Mouse (Mus musculus): Measurements from ENCODE around the gene Eif6.
A peak's percentile ranks its signal among the peaks of the same experiment; 100 is the strongest.
"Not testable (repeated sequence)": the region's sequence is repeated elsewhere in the genome, so short reads cannot be mapped to it uniquely, and the experiment has no call there.

Gene Eif6

DNA sequence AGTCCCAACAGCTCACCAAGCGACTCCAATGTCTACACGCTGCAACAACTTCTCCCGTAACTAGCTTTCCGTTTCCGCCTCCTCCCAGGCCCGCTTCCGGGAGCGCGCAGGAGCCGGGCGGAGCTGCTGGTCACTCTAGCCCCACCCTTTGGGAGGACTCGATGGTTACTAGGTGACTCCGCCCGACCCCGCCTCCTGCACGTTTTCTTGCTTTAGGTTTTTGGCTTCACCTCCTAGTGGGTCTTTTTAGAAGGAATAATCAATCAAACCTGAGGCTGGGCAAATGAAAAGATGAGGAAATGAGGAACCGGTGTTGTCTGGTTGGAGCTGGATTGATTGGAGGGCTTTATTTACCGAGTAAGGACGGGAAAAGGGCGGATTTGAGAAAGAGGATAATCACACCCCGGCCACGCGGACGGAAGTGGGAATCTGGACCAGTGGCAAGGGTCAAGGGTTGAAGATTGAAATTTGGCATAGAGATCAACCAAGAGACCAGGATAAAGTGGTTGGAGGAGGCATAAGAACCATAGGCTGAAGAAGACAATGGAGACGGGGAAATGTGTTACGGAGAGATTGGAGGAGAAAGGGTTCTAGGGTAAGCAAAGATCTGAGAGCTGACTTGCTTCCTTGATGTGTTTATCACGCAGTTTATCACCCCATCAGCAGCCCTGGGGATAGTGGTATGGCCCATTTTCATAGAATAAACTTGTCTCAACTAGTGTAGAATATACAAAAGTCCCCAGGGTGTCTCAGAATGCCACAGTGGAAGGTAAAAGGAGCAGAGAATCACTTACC is at the start of gene Eif6:
Gene Eif6, minus strand, starts transcription at position 296 of the 795 bp plus-strand sequence.
- peak; percentile 78 to 80 for DNase-seq (ENCODE audit: low spot score in 2 of 2)

DNA sequence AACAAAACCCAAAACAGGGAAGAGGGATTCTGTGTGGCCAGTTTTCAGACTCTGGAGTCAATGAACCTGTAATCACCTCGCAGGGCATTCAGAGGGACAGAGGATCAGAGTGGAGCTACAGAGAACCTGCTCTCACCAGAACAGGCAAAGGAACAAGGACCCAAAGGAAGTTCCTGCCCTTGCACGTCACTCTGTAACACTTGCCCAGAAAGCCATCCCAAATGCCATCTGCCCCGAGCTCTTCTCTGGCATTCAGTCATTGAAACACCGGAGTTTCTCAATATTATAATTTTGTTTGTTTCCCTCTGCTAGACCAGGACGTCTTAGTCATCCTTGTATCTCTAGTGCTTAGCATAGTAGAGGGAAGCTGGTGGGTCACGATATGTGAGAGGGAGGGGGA is 46.9 kb upstream of the Eif6 start:
- DNase-seq (ENCODE audit: low spot score in 2 of 2) = no peak

DNA sequence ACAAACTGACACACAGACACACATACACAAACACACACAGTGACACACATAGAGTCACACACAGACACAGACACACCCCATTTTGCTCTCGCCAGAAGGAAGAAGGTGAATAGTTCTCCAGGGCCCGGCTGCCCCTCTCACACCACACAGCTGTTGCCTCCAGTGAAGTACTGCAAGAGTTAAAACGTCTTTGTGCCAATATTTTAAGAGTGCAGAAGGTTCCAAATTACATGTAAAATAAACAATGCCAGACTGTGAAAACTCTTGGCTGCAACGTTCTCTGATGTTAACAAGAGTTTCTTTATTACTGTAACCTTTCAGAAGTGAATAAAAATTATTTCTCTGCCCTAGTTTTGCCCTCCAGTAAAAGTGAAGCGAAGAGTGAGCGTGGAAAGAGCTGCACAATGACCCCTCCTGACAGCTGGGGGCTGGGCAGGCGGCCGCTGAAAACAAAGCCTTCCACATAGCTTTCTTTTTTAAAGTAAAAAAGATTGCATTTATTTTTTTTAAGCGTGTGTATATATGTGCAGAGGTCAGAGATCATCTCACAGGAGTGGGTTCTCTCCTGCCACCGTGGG is 46.3 kb upstream of the Eif6 start:
- no peak for DNase-seq (ENCODE audit: low spot score in 2 of 2)

- no peak for DNase-seq (ENCODE audit: low spot score in 2 of 2)
These were observed 45.8 kb upstream of the Eif6 start for GRCm38 (mm10) chr2:155872486-155872885.

DNA sequence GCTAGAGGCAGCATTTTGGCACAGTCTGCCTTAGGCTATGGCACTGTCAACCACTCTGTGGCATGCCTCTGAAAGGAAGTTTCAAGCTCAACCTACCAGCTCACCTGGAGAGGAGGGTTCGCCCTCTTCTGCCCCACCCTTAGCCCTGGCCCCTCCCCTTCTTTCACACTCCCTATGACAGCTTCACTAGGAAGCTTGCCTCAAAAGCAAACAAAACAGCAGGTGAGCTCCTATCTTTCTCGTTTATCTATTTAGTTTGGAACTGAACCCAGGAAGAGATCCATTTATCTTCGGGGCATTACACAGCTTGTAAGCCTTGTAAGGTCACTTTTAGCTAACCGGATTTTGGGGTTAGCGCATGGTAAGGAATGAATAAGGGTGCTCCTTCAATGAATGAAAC is 43.0 kb upstream of the Eif6 start:
- no peak for DNase-seq (ENCODE audit: low spot score in 2 of 2)

GRCm38 (mm10) chr2:155868320-155868719 is 41.6 kb upstream of the Eif6 start:
- DNase-seq (ENCODE audit: low spot score in 2 of 2) = no peak

DNA sequence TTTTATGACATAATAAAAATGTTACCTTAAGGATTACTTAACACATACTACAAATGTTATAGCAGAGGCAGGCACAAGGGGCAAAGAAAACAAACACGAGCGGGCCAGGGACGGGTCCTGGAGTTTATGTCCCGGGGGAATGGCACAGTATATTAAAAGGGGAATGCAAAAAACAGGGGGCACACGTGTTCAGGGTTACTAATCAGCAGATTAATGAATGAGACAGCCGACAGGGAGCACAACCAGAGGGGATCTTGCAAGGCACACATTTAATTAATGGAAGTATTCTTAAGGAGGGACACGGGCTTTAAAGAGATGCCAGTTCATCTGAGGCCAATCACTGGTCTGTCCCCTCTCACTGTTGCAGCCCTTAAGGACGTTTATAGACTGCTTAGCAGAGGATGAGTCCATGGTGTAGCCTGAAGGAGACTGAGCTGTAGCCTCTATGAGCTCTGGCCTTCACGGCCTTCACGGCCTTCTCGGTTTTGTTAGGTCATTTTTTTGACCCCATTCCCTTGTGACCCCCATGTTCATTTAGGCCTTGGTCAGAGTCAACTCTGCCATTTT is 36.7 kb upstream of the Eif6 start:
- no peak for DNase-seq (ENCODE audit: low spot score in 2 of 2)

- DNase-seq (ENCODE audit: low spot score in 2 of 2) = peak in 1 of 2 experiments; percentile 9
These were observed 36.0 kb upstream of the Eif6 start for GRCm38 (mm10) chr2:155862573-155863300.

DNA sequence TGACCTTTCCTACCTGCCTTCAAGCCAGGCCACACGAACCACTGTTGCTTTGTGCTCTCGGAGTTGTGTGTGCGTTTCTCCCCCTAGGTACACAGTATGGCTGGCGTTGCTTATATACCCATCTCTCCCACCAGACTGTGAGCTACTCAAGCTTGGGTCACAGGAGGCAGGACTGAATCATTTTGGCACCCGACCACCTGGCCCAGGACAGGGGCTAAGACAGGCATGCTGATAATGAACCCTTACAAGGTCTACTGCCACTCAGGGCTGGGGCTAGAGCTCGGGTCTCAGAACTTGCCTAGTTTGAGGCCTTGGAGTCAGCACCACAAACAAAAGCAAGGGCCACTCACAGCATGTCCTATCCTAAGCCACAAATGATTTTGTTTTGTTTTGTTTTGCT is 34.9 kb upstream of the Eif6 start:
- DNase-seq (ENCODE audit: low spot score in 2 of 2) = no peak

DNA sequence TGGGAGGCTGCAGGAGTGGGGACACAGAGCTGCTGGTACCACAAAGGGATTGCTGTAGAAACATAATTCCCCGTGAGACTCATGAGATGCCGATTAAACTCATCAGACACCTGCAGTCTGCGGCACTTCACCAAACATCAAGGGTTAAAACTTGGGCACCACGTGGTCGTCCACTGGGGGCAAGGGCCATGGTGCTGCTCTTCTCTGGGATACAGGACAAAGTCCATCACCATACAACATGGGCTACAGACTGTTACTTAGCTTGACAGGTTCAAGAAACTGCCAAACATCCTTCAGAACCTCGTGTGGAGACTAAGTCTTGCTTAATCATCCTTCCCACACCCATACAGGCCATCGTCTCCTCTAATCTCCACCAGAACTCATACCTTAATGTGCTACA is 33.4 kb upstream of the Eif6 start:
- no peak for DNase-seq (ENCODE audit: low spot score in 2 of 2)

DNA sequence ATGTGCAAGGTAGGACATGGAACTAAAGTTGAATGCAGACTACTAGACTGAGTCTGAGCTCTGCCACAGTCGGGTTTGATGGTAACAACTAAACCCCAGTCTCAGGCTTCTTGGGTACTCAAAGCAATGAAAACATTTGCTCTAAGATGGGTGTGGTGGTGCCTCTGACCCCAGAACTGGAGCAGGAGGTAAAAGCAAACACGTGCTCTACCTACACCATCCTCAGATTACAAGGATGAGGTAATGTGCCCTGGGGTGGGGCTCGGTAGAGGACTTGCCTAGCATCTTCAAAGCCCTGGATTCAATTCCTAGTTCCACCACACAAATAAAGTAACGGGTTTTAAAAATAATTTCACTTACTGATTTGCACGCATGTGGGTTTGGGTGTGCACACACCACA is 25.8 kb upstream of the Eif6 start:
- DNase-seq (ENCODE audit: low spot score in 2 of 2) = no peak

GRCm38 (mm10) chr2:155850120-155850519 is 23.4 kb upstream of the Eif6 start:
- DNase-seq (ENCODE audit: low spot score in 2 of 2) = no peak

DNA sequence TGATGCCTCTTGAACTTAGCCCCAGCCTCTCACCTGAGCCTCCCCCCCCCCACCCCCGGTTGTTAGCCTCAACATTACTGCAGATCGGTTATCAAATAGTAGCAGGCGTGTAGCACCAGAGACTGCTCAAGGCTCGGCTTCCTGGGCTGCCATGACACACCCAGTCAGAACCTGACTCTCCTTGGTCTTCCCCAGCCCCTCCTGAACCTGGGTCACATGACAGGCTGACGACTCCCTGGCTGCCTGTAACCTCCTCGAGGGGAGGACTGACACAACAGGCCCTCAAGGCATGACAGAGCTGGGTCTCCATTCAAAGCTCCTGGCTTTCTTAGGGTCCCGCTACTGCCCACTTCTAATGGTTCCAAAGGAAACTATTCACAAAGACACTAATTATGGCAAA is 22.7 kb upstream of the Eif6 start:
- no peak for DNase-seq (ENCODE audit: low spot score in 2 of 2)

- DNase-seq (ENCODE audit: low spot score in 2 of 2) = peak; percentile 45 to 67
These were observed 21.6 kb upstream of the Eif6 start for GRCm38 (mm10) chr2:155848291-155848690.

DNA sequence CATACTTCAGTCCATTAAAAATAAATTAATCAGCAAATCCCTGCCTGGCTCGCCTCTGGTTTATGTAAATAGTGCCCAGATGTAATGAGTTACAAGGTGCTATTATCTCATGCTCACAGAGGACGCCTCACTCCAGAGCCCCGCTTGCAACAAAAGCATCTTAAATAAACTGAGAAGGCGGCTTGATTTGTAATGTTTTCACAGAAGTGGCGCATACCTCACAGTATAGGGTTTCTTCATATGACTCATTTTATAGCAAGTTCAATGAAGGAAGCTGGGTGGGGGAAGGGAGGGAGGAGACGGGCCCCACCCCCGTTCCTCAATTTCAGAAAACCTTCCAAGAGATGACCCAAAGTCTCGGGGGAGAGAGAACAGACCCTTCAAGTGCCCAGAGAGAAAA is 20.2 kb upstream of the Eif6 start:
- DNase-seq (ENCODE audit: low spot score in 2 of 2) = no peak

GRCm38 (mm10) chr2:155838961-155839360 is 12.2 kb upstream of the Eif6 start:
- no peak for DNase-seq (ENCODE audit: low spot score in 2 of 2)

GRCm38 (mm10) chr2:155837961-155838360 is 11.2 kb upstream of the Eif6 start:
- no peak for DNase-seq (ENCODE audit: low spot score in 2 of 2)

DNA sequence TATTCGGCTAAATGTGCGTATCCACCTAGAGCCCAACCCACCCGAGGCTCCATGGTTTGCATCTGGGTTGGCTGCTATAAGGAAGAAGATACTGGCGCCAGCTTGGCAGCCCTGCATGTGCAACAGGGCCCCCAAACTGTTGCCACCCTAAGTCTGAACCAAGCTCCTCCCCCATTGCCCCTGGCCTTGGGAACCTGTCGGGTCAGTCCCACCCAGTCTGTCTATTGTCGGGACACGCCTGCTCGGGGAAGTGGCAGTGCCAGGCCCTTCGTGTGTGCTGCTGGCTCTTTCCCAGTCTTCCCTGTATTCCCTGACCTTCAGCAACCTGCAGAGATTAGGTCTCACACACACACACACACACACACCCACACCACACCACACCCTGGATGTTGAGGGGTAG is 8.0 kb upstream of the Eif6 start, which contains the start of gene Fam83c:
Gene Fam83c, minus strand, starts transcription at position 123 of the 400 bp plus-strand sequence.
- no peak for DNase-seq (ENCODE audit: low spot score in 2 of 2)

GRCm38 (mm10) chr2:155832087-155832486 is 5.4 kb upstream of the Eif6 start:
- not testable (repeated sequence) for DNase-seq (ENCODE audit: low spot score in 2 of 2)

DNA sequence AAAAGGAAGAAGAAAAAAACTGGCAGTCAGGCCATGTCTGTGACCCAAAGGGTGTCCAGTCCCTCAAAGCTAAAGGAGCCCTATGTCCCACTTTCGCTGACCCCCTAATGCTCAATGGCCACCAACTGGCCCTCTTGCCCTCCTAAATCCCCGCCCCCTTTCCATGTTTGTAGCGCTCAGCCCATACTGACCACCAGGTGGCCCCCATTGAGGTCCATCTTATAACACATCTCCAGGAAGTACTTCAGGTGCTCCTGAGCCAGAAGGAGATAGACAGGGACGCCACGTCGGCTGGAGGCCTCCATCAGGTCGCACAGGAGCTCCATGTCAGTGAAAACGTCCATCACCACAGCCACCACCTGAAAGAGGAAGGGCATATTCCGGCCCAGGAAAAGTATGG is 4.6 kb upstream of the Eif6 start:
- no peak for DNase-seq (ENCODE audit: low spot score in 2 of 2)

DNA sequence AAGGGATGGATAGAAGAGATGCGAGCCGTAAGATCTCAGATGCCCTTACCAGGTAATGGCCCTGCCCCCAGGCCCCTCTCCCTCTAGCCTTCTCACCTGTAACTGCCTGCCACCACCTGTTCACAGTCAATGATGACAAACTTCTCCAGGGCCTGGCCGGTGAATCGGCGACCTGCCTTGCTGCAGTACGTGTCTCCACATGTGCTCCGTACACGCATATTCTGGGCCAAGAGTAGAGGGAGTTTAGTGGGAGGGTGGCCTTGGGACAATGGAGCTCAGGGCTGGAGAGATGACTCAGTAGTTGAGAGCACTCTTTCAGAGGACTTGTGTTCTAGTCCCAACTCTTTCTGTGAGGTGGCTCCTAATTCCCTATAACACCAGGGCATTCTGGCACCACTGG is 4.1 kb upstream of the Eif6 start:
- DNase-seq (ENCODE audit: low spot score in 2 of 2) = no peak

- no peak for DNase-seq (ENCODE audit: low spot score in 2 of 2)
These were observed 658 bp downstream of the Eif6 start for GRCm38 (mm10) chr2:155825904-155826629.

Measured in right cerebral cortex, postnatal 36 days (tissue).